Mouse (Mus musculus) bone marrow macrophage, adult 2 months (primary cell): ENCODE results near the gene Agxt. TPM values are rescaled to one million over a fixed set of nuclear protein-coding genes. Genes with fewer than 3 reads are reported as not detected.

Experiments
- H3K27ac ChIP-seq: 2 replicates; pipeline ENCODE4 v1.5.1; 2012; ENCODE audit warnings: low read depth, low read length; ENCODE audit not compliant: insufficient read depth
- H3K4me1 ChIP-seq: 2 replicates; pipeline ENCODE4 v1.6.1; 2012; ENCODE audit warnings: low read length; ENCODE audit not compliant: control insufficient read depth, insufficient read depth
- H3K4me3 ChIP-seq: 2 replicates; pipeline ENCODE4 v1.5.1; 2012; ENCODE audit warnings: mild to moderate bottlenecking, low read length, moderate library complexity; ENCODE audit not compliant: insufficient read depth
- CTCF ChIP-seq: IDR thresholded peaks from 2 replicates; pipeline ENCODE4 v1.5.1; 2012; ENCODE audit warnings: low read depth, mild to moderate bottlenecking, low read length, moderate library complexity
- POLR2A ChIP-seq: IDR thresholded peaks from 2 replicates; pipeline ENCODE4 v1.6.1; 2012; ENCODE audit warnings: mild to moderate bottlenecking, low read depth, low read length, borderline replicate concordance
- polyA plus RNA-seq: library from polyadenylated mRNA; stranded (reverse); fragments of >200 nt; gene quantifications from 2 replicates; pipeline ENCODE4 v1.2.4, GENCODE M21; 2012; ENCODE audit not compliant: missing spikeins, insufficient read depth, insufficient read length

Agxt gene
- polyA plus RNA-seq, 1 experiment, result not detected

DNA sequence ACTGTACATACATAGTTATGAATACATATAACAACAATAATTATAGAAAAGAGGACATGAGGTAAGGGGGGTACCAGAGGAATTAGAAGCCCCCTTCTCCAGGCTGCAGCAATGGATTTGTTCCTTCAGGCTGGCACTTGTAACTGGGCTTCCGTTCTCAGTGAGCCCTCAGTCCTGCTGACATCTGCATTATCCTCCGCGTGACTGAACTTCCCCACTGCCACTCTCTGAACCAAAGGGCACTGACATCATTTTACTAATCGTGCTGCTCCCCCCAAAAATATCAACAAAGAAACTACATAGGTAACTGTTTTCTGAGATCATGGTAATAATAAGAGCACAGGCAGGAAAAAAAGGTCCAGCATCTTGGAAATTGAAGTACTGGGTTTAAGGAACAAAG is 16.2 kb upstream of the Agxt start:
- H3K4me3 ChIP-seq, result no peak overlapping the region
- H3K4me1 ChIP-seq, result peaks cover 13% of the 10 kb centered on the region
- TF ChIP-seq POLR2A, result no peak
- no peak for TF ChIP-seq CTCF
- peak overlapping the region; percentile 75 for H3K27ac ChIP-seq

DNA sequence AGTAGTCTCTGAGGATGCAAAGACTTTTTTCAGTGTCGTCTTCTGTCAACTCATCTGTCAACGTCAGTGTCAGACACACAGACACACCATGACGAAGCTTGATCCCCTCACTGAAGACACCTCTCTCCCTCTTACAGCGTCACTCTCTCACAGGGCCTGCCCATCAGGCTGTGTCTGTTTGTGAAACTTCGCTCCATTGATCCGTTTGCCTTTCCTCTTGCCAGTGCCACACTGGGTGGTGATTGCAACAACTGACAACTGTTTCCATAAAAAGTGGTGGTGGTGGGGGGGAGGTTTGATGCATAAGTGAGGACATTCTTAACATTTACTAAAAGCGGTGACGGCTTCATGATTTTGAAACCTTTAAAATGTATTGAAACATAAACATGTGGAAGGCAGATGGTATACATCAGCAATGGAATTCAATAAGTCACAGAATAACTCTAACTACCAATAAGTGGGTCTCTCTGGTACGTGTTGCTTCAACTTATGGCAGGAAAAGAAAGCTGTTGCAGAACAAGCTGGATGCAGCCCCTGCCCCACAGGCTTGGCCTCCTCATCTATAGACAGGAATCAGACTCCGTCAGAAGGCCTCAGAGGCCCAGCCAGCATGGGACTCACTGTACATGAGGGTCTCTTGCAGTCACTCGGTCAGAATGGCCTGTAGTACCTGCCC is 11.7 kb upstream of the Agxt start:
- H3K4me3 ChIP-seq, result no peak overlapping the region
- no peak for TF ChIP-seq CTCF
- no peak for TF ChIP-seq POLR2A
- peaks cover 22% of the 10 kb centered on the region for H3K4me1 ChIP-seq
- H3K27ac ChIP-seq, result no peak overlapping the region

DNA sequence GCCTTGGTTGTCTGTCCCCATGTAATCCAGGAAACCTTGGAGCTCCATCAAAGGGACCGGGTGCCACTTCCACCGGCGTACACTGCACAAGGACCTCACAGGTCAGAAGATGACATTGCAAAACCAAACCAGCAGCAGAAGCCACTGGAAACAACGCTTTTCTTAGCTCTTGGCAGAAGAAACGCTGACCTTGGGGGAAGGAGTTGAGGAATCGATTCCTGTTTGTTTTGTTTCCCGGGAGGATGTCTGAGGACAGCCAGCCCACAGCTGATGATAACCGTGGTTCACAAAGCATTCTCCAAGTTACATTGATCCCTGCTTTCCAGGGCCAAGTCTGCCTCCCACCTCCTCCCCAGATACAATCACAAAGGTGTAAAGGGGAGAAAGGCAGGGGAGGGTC is 11.0 kb upstream of the Agxt start:
- Histone ChIP-seq H3K4me3 (no peak overlapping the region), H3K27ac (no peak overlapping the region), H3K4me1 (peaks cover 18% of the 10 kb centered on the region)
- no peak for TF ChIP-seq POLR2A

DNA sequence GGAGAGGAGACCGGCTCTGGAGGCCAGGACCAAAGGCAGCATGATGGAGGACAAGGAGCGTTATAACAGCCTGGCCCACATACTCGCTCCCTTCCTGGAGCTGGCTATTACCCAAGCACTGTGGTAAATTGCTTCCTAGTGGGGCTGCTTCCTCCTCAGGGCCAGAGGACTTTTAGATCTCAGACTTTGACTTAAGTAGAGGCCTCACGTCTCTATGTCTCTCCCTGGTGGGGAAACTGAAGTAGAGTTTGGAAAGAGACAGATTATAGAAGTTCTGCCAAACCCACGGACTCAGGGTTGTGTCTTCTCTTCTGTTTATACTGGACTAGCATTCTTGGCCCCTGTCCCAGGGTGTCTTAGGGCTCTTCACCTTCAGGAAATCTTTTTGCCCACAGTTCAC is 9.8 kb upstream of the Agxt start:
- no peak overlapping the region for H3K4me3 ChIP-seq
- TF ChIP-seq POLR2A (no peak), CTCF (no peak)
- H3K4me1 ChIP-seq, result peaks cover 13% of the 10 kb centered on the region
- H3K27ac ChIP-seq, result no peak overlapping the region

DNA sequence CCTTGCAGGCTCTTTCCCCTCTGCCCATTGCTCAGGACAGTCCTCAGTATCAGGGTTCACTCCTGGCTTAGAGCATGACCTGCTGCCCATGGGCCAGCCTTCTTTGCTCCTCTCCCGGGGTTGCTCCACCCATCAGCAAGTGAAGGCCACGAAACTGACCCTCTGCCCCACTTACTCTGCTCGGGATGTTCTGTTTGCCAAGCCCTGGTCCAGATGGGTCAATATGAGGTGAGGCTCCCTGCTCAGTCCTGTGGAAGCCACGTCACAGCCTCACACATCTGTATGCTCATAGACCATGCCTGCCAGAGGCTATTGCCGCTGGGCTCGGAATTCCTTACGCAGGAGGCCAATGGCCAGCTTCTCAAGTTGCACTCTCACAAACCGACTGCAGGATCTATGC is 6.8 kb upstream of the Agxt start:
- Histone ChIP-seq H3K4me3 (no peak overlapping the region), H3K27ac (no peak overlapping the region), H3K4me1 (peaks cover 13% of the 10 kb centered on the region)
- no peak for TF ChIP-seq CTCF
- TF ChIP-seq POLR2A, result no peak

DNA sequence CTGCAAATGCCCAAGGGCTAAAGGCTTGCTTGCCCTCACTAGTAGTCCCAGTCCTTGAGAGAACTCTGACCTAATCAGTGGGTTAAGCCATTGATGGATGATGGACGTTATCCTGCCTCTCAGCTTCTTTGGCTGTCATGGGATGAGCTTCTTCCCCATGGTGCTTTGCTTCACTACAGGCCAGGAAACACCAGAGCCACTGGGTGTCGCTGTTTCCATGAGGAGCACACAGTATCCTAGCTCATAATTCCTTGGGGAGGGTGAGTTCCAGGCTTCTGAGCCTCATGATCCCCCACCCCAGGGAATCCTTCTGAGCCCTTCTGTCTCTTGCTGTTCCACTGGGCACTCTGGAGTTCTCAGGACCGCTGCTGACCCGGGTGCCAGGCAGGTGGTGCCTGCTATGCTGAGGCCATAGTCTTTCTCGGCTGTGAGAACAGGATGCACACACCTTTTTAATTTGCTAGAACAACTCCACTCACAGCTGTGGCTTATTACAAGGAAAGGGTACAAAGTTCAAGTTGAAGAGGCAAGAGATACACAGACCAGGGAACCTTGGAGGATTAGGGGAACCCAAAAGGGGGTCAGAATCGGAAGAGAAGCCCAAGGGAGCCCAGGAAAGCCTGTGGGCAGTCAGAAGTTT is 6.2 kb upstream of the Agxt start:
- Histone ChIP-seq H3K4me1 (peaks cover 12% of the 10 kb centered on the region), H3K27ac (no peak overlapping the region), H3K4me3 (no peak overlapping the region)
- TF ChIP-seq POLR2A, result no peak
- peak; percentile 64 for TF ChIP-seq CTCF

DNA sequence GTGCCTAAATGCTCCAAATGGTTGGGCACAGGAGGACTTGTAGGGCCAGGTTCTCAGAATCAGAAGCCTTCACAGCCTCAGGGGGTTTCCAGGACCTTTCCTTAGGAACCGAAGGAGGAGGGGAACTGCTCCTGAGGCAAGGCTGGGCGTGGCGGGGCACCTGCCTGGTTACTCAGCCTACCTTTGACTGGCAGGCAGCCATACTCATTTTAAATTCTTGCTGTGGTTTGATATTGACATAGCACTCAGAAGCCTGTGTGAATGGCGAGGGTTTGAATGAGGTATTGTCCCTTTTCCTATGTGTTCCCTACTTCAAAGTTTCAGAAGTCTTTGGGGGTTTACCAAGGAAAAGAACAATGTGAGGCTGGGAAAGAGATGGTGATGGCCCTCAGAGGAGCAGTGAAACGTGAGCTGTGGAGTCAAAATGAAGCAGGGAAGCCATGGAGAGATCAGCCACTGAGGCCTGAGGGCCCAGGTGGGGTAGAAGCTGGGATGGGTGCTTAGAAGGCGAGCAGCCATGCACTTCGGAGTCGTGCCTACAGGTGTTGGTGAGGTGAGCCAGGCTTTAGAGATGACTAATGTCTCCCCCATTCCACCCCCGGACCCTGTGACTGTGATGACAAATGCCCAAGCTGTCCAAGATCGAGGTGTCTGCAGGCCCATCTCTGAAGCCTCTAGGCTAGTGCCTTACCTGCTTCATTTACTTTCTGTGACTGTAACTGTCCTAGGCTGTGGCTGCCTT is 4.6 kb upstream of the Agxt start:
- Histone ChIP-seq H3K4me1 (no peaks in the 10 kb centered on the region), H3K4me3 (no peak overlapping the region), H3K27ac (no peak overlapping the region)
- TF ChIP-seq POLR2A, result no peak
- no peak for TF ChIP-seq CTCF

DNA sequence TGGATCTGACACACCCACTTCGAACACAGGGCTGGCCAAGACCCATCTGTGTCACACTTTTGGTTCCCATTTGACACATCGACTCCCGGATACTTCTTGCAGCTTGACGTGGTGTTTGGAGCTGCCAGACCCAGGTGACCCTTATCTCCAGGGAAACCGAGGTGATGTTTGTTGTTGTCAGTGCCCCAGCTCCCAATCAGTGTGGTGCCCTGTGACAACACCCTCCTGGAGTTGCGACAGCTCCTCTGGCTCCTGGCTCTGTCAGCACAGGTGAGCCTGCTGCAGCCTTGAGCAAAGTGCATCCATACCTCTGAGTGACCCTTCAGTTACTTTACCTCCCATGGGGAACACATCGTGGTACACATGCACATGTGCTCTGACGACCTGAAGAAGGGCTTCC is 2.4 kb upstream of the Agxt start:
- no peak for TF ChIP-seq POLR2A
- TF ChIP-seq CTCF, result no peak
- Histone ChIP-seq H3K4me3 (no peak overlapping the region), H3K27ac (no peak overlapping the region), H3K4me1 (no peaks in the 10 kb centered on the region)

DNA sequence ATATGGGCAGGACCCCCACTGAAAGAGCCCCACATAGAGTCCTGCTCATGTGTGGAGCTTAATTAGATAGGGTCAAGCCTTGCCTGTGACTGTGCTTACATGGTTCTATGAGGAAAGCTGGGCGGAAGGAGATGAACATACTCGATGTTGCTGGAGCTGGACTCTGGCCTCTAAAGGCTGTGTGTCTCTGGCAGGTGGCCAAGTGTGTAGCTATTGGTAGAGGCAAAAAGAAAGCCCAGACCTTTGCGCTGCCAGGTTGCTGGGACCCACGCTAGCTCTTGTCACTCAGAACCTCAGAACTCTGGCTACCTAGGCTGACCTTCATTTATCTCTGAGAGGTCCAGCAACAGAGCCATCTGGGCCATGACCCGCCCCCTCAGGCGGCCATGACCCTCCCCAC is 3.5 kb downstream of the Agxt start:
- TF ChIP-seq POLR2A, result no peak
- TF ChIP-seq CTCF, result no peak
- no peak overlapping the region for H3K4me3 ChIP-seq
- H3K4me1 ChIP-seq, result no peaks in the 10 kb centered on the region
- H3K27ac ChIP-seq, result no peak overlapping the region

DNA sequence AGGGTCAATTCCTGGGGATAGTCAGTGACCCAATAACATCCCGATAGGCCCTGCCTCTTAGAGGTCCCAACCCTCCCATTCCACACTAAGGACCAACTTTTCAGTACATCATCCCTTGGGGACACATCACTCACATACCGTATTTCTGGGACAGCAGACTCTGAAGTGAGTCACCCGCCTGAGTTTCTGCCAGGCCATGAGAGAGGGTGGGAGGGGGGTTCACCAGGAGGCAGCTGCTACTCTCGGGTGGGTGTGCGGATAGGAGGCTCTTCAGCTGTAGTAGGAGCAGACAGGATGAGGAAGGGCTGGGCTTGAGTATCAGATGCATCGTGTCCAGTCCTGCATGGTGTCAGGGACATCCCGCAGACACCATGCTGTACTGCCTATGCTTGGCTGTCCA is 4.7 kb downstream of the Agxt start:
- no peak overlapping the region for H3K4me3 ChIP-seq

More for the DNA sequence above, 4.7 kb downstream of the Agxt start:
- Histone ChIP-seq H3K27ac (no peak overlapping the region), H3K4me1 (no peaks in the 10 kb centered on the region)
- no peak for TF ChIP-seq POLR2A
- TF ChIP-seq CTCF, result no peak
